Mouse (Mus musculus): ENCODE measurements around the gene Theg.

- no peak for TF ChIP-seq CTCF (conservative IDR thresholded peaks at IDR 0.05; ENCODE audit: low read length)
- TF ChIP-seq POU5F1 (IDR thresholded peaks at IDR 0.05; ENCODE audit: borderline replicate concordance, low read length), result no peak
These were observed 54.5 kb downstream of the Theg start for GRCm38 (mm10) chr10:79532678-79533077.
